Mouse (Mus musculus) CH12.LX (cell line): ENCODE measurements around the gene Cnpy3.

ENCODE experiments used
- CTCF ChIP-seq, 2 experiments: IDR thresholded peaks in 1 of 2; conservative IDR thresholded peaks in 1 of 2; 2 replicates each; pipeline ENCODE4 v1.5.1; 2011 to 2012; ENCODE audit warnings: low read depth in 2 of 2, low read length in 2 of 2, improper control_type of control experiment in 1 of 2, inconsistent platforms in 1 of 2, mild to moderate bottlenecking in 1 of 2, moderate library complexity in 1 of 2
- E2F4 ChIP-seq: IDR thresholded peaks from 2 replicates; pipeline ENCODE4 v1.6.1; 2011; ENCODE audit warnings: low read depth, low read length, improper control_type of control experiment; ENCODE audit not compliant: insufficient replicate concordance
- JUND ChIP-seq: conservative IDR thresholded peaks from 2 replicates; pipeline ENCODE4 v1.6.1; 2011; ENCODE audit warnings: low read depth, low read length, improper control_type of control experiment
- MXI1 ChIP-seq: IDR thresholded peaks from 2 replicates; pipeline ENCODE4 v1.6.1; 2011; ENCODE audit warnings: mild to moderate bottlenecking, low read depth, low read length, improper control_type of control experiment
- PAX5 ChIP-seq: IDR thresholded peaks from 2 replicates; pipeline ENCODE4 v1.6.1; 2012; ENCODE audit warnings: low read length, inconsistent platforms, mixed read lengths
- POLR2A ChIP-seq: IDR thresholded peaks from 2 replicates; pipeline ENCODE4 v1.6.1; 2011; ENCODE audit warnings: low read depth, mild to moderate bottlenecking, improper control_type of control experiment, low read length
- SMC3 ChIP-seq: IDR thresholded peaks from 2 replicates; pipeline ENCODE4 v1.6.1; 2011; ENCODE audit warnings: low read depth, low read length, improper control_type of control experiment
- USF1 ChIP-seq: IDR thresholded peaks from 2 replicates; pipeline ENCODE4 v1.6.1; 2014; ENCODE audit warnings: low read depth, mild to moderate bottlenecking, inconsistent platforms, low read length, improper control_type of control experiment
- ZMIZ1 ChIP-seq: IDR thresholded peaks from 2 replicates; pipeline ENCODE4 v1.6.1; 2012; ENCODE audit warnings: low read depth, mild to moderate bottlenecking, inconsistent platforms, low read length, improper control_type of control experiment

- 0 out of 4 replicates have a peak, but pooled peaks of 1 of the 2 experiments have one; percentile 0 for TF ChIP-seq CTCF (conservative IDR thresholded peaks at IDR 0.05 in 1 of 2, IDR thresholded peaks at IDR 0.05 in 1 of 2; ENCODE audit: low read depth in 2 of 2, low read length in 2 of 2)
- no peak for TF ChIP-seq SMC3
- no peak for TF ChIP-seq USF1
- TF ChIP-seq E2F4 = no peak
- no peak for TF ChIP-seq POLR2A
- no peak for TF ChIP-seq PAX5
- TF ChIP-seq ZMIZ1 = no peak
- TF ChIP-seq JUND = no peak
- no peak for TF ChIP-seq MXI1
Measured at GRCm38 (mm10) chr17:46725731-46726645, 26.0 kb downstream of the Cnpy3 start.
